Mouse (Mus musculus): Measurements from ENCODE around the gene Hoxb8.

Gene Hoxb8

GRCm38 (mm10) chr11:96268031-96268745, 13.5 kb upstream of the Hoxb8 start:
- no peak for DNase-seq (ENCODE audit: low spot score)

- DNase-seq (ENCODE audit: low spot score), result no peak
These were observed 11.8 kb upstream of the Hoxb8 start for GRCm38 (mm10) chr11:96269869-96270268.

GRCm38 (mm10) chr11:96270996-96271540, 10.6 kb upstream of the Hoxb8 start, which contains the start of gene Hoxb9:
Hoxb9 (plus strand) TSS chr11:96271457.
- no peak for DNase-seq (ENCODE audit: low spot score)

DNA sequence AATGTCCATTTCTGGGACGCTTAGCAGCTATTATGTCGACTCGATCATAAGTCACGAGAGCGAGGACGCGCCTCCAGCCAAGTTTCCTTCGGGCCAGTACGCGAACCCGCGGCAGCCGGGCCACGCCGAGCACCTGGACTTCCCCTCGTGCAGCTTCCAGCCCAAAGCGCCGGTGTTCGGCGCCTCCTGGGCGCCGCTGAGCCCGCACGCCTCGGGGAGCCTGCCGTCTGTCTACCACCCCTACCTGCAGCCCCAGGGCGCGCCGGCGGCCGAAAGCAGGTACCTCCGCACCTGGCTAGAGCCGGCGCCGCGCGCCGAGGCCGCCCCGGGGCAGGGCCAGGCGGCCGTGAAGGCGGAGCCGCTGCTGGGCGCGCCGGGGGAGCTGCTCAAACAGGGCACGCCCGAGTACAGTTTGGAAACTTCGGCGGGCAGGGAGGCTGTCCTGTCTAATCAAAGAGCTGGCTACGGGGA, 10.1 kb upstream of the Hoxb8 start:
- DNase-seq (ENCODE audit: low spot score), result no peak

DNA sequence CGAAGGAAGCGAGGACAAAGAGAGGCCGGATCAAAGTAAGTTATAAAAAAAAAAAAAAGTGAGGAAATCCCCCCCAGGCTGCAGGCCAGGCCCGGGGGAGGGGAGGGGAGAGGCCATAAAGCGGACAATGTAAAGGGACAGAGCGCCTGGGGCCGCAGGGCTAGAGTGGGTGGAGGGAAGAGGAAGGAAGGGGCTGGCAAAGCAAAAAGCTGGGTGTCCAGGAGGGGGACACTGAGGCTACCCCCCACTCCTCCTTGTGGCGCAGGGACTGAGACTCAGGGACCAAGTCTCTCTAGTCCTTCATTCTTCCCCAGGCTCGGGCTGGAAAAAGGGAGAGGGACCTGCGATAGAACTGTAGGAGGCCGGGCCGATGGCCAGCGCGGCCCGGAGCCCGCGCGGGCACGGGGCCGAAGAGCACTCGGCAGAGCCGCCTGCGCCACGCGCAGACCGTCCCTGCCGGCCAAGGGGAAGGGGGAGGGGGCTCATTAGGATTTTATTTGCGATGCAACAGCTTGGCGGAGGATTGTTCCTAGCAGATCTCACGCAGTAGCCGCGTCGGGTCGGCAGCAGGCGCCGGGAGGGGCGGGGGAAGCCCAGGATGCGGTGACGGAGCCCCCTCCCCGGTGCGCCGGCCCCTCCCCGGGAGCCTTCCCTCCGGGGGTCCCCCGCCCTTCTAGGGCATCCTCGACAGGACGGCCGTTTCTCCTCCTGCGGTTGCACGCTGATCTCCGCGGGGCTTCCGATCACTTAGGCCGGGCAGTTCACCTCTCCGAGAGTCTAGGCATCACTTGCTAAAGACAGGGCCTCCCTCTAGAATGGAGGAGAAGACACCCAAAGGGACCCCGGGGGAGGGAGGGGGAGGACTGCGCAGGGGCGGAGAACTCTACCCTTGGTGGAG, 9.4 kb upstream of the Hoxb8 start:
- DNase-seq (ENCODE audit: low spot score), result no peak

- DNase-seq (ENCODE audit: low spot score), result no peak
These were observed 7.3 kb upstream of the Hoxb8 start for GRCm38 (mm10) chr11:96274428-96274827.

DNA sequence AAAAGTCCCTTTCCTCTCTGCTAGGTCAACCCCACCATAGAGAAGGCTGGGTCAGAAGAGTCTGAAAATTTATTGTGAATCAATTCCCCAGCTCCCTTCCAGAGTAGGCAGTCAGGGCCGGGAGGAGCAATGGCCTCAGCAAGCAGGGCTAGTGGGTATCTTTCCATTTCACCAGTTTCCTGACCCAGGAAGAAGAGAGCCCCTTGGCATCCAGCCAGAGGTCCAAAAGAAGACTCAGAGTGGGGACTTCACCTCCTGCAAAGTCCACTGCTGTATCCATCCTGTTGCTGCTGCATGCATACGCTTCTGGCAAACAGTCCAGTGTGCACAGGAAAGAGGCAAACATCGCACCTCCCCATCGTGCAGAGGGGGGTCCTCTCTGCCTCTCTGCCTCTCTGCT, 5.8 kb upstream of the Hoxb8 start:
- DNase-seq (ENCODE audit: low spot score), result no peak

DNA sequence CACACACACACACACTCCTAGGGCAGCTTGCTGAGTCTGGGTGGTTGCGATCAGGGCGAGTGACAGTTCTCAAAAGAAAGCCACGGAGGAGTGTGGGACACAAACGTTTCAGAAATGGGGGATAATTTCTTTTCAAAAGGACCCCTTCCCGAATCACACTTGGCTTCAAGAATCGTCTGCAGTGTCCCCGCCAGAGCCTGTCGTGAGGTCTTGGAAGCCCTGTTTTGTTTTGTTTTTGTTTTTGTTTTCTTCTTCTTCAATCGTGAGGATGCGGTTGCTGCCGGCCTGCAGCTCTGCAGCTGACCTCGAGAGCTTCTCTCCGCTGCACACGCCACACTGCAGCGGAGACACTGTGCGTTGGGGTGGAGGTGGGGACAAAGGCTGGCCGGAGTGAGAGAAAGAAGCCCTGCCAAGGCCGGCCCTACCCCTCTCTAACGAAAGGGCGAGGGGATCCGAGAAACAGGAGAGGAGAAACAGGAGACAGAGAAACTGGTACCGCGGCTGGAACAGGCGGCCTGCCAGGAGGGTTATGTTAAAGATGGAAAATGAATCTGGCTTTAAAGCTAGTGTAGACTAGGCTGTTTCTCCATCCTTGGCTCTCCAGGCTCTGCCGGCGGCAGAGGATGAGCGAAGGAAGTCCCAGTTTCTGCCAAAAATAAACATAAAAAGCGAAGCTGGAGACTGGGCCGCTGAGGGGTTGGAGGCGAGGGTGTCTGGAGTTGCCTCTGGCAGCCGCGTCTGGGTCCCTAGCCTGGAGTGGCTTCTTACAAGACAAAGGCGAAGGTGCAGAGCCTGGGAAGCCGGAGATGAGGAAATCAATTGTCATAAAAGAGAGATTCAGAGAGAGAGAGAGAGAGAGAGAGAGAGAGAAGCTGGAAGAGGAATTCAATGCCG, 4.3 kb upstream of the Hoxb8 start:
- no peak for DNase-seq (ENCODE audit: low spot score)

GRCm38 (mm10) chr11:96278324-96278723, 3.4 kb upstream of the Hoxb8 start:
- DNase-seq (ENCODE audit: low spot score), result no peak

DNA sequence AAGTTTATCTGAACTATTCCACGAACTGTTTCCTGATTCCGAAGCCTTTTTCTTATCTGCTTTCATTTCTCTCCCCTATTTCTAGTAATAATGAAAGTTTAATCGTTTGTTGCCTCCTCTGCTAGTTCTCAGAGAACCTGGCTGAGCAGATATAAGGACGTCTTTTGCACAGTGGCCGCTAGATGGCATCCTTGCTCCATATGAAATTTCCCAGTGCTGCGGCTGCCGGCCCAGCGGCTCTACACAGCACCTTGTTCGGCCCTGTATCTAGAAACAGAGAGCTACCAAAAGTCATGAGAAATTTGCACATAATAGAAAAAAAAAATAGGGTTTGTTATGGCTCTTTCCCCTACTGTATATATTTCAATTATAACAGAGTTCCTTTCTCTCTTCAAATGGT, 2.9 kb upstream of the Hoxb8 start:
- peak; percentile 89 for DNase-seq (ENCODE audit: low spot score)

GRCm38 (mm10) chr11:96279421-96280233, 2.1 kb upstream of the Hoxb8 start:
- no peak for DNase-seq (ENCODE audit: low spot score)

DNA sequence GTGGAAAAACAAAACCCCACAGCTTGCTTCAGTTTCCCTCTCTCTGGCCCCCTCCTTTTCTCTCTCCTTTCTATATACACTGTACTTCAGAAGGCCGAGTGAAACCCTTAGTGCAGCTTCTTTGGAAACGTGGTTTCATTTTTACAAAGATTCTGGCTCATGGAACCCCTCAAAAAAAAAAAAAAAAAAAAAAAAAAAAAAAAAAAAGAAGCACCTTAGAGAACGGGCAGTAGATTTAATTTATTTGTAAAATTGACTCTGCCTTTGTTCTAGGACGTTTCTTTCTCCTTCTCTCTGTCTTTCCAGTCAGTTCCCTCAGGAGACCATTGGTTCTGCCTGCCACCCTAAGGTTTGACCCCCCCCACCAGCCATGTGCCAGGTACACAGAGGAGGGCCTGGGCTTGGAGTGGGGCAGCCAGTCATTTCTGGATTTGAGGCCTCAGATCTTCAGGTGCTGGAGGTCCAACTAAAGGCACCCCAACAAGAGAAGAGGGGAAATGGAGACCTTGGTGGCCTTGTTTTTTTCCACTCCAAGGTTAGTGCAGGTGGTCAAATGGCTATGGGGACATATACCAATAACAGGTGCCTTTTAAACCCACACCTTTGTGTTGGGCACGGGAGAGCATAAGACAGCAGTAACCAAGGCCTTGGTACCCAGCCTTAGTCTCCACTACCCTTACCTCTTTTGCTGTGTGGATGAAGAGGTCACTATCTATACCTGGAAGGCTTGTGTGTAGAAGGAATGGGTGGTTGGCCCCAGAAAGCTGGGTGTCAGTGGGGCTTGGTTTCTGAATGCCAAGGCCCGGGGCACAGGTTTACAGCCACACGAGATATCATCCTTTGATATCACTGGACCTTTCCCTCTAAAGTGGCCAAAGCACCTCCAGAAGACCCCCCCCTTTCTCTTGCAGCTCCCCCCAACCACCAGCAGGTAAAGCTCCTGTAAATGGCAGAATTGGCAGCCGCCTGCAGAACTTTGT, 1.0 kb upstream of the Hoxb8 start:
- no peak for DNase-seq (ENCODE audit: low spot score)

- no peak for DNase-seq (ENCODE audit: low spot score)
These were observed 309 bp upstream of the Hoxb8 start for GRCm38 (mm10) chr11:96281396-96281795.

GRCm38 (mm10) chr11:96282795-96283430, 1.2 kb downstream of the Hoxb8 start:
- DNase-seq (ENCODE audit: low spot score), result no peak

DNA sequence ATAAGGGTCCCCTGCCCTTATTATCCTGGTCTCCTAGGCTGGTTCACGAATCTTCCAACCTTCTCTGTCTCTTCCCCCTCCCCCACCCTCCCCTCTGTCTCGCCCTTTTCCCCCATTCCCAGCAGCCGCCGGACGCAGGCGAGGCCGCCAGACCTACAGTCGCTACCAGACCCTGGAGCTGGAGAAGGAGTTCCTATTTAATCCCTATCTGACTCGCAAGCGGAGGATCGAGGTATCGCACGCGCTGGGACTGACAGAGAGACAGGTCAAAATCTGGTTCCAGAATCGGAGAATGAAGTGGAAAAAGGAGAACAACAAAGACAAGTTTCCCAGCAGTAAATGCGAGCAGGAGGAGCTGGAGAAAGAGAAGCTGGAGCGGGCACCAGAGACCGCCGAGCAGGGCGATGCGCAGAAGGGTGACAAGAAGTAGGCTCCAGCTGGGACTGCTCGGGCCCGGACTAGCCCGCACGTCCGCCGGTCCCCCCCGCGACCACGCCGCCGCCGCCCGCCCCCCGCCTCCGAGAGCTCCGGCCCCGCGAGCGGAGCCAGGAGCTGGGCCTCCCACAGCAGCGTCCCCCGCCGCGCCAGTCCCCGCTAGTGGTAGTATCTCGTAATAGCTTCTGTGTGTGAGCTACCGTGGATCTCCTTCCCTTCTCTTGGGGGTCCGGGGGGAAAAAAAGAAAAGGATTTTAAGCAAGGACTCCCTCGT, 2.5 kb downstream of the Hoxb8 start:
- DNase-seq (ENCODE audit: low spot score), result no peak

GRCm38 (mm10) chr11:96284774-96285734, 3.3 kb downstream of the Hoxb8 start:
- DNase-seq (ENCODE audit: low spot score), result no peak

Data from ovary, postnatal 14 days (tissue).